Mouse (Mus musculus) megakaryocyte, embryonic 14.5 days (primary cell): Measurements from ENCODE around the gene Gm20388. TPM values are rescaled to one million over a fixed set of nuclear protein-coding genes. Genes with fewer than 3 reads are reported as not detected.

Source experiments
- H3K27me3 ChIP-seq: replicated peaks from 2 replicates; pipeline ENCODE3; 2012; ENCODE audit warnings: inconsistent platforms
- H3K36me3 ChIP-seq: replicated peaks from 2 replicates; pipeline ENCODE3; 2012; ENCODE audit warnings: low read length, inconsistent platforms, mixed read lengths
- H3K4me1 ChIP-seq: 2 replicates; pipeline ENCODE4 v1.6.1; 2012; ENCODE audit warnings: inconsistent platforms
- H3K4me3 ChIP-seq: replicated peaks from 2 replicates; pipeline ENCODE3; 2012; ENCODE audit warnings: moderate library complexity, mild to moderate bottlenecking, inconsistent platforms
- H3K9me3 ChIP-seq: 2 replicates; pipeline ENCODE4 v1.6.1; 2012; ENCODE audit warnings: inconsistent platforms
- FLI1 ChIP-seq: IDR thresholded peaks from 2 replicates; pipeline ENCODE4 v1.6.1; 2012; ENCODE audit warnings: low read length, inconsistent platforms, mixed read lengths
- GATA1 ChIP-seq: IDR thresholded peaks from 3 replicates; pipeline ENCODE4 v1.6.1; 2012; ENCODE audit warnings: mixed read lengths, low read length, inconsistent platforms, borderline replicate concordance
- polyA plus RNA-seq: library from polyadenylated mRNA; stranded (reverse); fragments of >175 nt; gene quantifications from 2 replicates; pipeline ENCODE4 v1.2.3, GENCODE M21; 2012; ENCODE audit warnings: low replicate concordance; ENCODE audit not compliant: insufficient read depth

Gene Gm20388
- polyA plus RNA-seq, 1 experiment = 111 TPM

- no peaks in the 10 kb centered on the region for H3K27me3 ChIP-seq
- H3K9me3 ChIP-seq = no peaks in the 10 kb centered on the region
- TF ChIP-seq GATA1 (no peak), FLI1 (no peak)
- no peak overlapping the region for H3K4me3 ChIP-seq
- peaks cover 92% of the 10 kb centered on the region for H3K4me1 ChIP-seq
- peaks cover 13% of the 10 kb centered on the region for H3K36me3 ChIP-seq
Measured at GRCm38 (mm10) chr8:122992296-122992695, 3081.7 kb downstream of the Gm20388 start.

- no peak for TF ChIP-seq GATA1
- TF ChIP-seq FLI1 = no peak
- Histone ChIP-seq H3K27me3 (no peaks in the 10 kb centered on the region), H3K9me3 (no peaks in the 10 kb centered on the region), H3K4me1 (peaks cover 92% of the 10 kb centered on the region), H3K4me3 (no peak overlapping the region), H3K36me3 (peaks cover 13% of the 10 kb centered on the region)
Measured at GRCm38 (mm10) chr8:122993031-122993430, 3082.4 kb downstream of the Gm20388 start.

GRCm38 (mm10) chr8:122993740-122994139 lies 3083.1 kb downstream of the Gm20388 start:
- H3K9me3 ChIP-seq = no peaks in the 10 kb centered on the region
- H3K4me3 ChIP-seq = no peak overlapping the region
- TF ChIP-seq FLI1 = no peak
- H3K27me3 ChIP-seq = no peaks in the 10 kb centered on the region
- H3K4me1 ChIP-seq = peaks cover 92% of the 10 kb centered on the region
- peaks cover 13% of the 10 kb centered on the region for H3K36me3 ChIP-seq

GRCm38 (mm10) chr8:122997963-122998362 lies 3087.3 kb downstream of the Gm20388 start:
- H3K9me3 ChIP-seq = no peaks in the 10 kb centered on the region
- H3K4me3 ChIP-seq = no peak overlapping the region
- peaks cover 86% of the 10 kb centered on the region for H3K4me1 ChIP-seq
- TF ChIP-seq GATA1 = no peak
- TF ChIP-seq FLI1 = no peak
- no peaks in the 10 kb centered on the region for H3K27me3 ChIP-seq
- peaks cover 10% of the 10 kb centered on the region for H3K36me3 ChIP-seq

GRCm38 (mm10) chr8:123000311-123000710 lies 3089.7 kb downstream of the Gm20388 start:
- peaks cover 10% of the 10 kb centered on the region for H3K36me3 ChIP-seq
- no peaks in the 10 kb centered on the region for H3K9me3 ChIP-seq
- peak overlapping the region; percentile 69 for H3K4me3 ChIP-seq
- TF ChIP-seq GATA1 (no peak), FLI1 (no peak)
- peaks cover 86% of the 10 kb centered on the region for H3K4me1 ChIP-seq
- H3K27me3 ChIP-seq = no peaks in the 10 kb centered on the region

- Histone ChIP-seq H3K27me3 (no peaks in the 10 kb centered on the region), H3K9me3 (no peaks in the 10 kb centered on the region), H3K4me3 (no peak overlapping the region), H3K4me1 (peaks cover 96% of the 10 kb centered on the region), H3K36me3 (peaks cover 9% of the 10 kb centered on the region)
- TF ChIP-seq GATA1 (no peak), FLI1 (no peak)
Measured at GRCm38 (mm10) chr8:123004033-123004922, 3093.6 kb downstream of the Gm20388 start.

GRCm38 (mm10) chr8:123005328-123005727 lies 3094.7 kb downstream of the Gm20388 start:
- no peaks in the 10 kb centered on the region for H3K27me3 ChIP-seq
- peaks cover 97% of the 10 kb centered on the region for H3K4me1 ChIP-seq
- TF ChIP-seq GATA1 (no peak), FLI1 (no peak)
- no peaks in the 10 kb centered on the region for H3K9me3 ChIP-seq
- peak overlapping the region; percentile 7 for H3K4me3 ChIP-seq
- H3K36me3 ChIP-seq = peaks cover 19% of the 10 kb centered on the region

- peaks cover 97% of the 10 kb centered on the region for H3K4me1 ChIP-seq
- no peak overlapping the region for H3K4me3 ChIP-seq
- peaks cover 22% of the 10 kb centered on the region for H3K36me3 ChIP-seq
- H3K27me3 ChIP-seq = no peaks in the 10 kb centered on the region
- H3K9me3 ChIP-seq = no peaks in the 10 kb centered on the region
- TF ChIP-seq FLI1 (no peak), GATA1 (no peak)
Measured at GRCm38 (mm10) chr8:123005805-123006204, 3095.2 kb downstream of the Gm20388 start.

GRCm38 (mm10) chr8:123011321-123011720 lies 3100.7 kb downstream of the Gm20388 start:
- Histone ChIP-seq H3K36me3 (peaks cover 49% of the 10 kb centered on the region), H3K9me3 (no peaks in the 10 kb centered on the region), H3K27me3 (no peaks in the 10 kb centered on the region), H3K4me1 (peaks cover 88% of the 10 kb centered on the region), H3K4me3 (no peak overlapping the region)
- TF ChIP-seq FLI1 = no peak
- no peak for TF ChIP-seq GATA1

- Histone ChIP-seq H3K9me3 (no peaks in the 10 kb centered on the region), H3K4me1 (peaks cover 88% of the 10 kb centered on the region), H3K36me3 (peaks cover 49% of the 10 kb centered on the region), H3K27me3 (no peaks in the 10 kb centered on the region), H3K4me3 (no peak overlapping the region)
- no peak for TF ChIP-seq FLI1
- TF ChIP-seq GATA1 = no peak
Measured at GRCm38 (mm10) chr8:123014429-123014828, 3103.8 kb downstream of the Gm20388 start.

- Histone ChIP-seq H3K9me3 (no peaks in the 10 kb centered on the region), H3K4me1 (peaks cover 86% of the 10 kb centered on the region), H3K4me3 (no peak overlapping the region), H3K36me3 (peaks cover 45% of the 10 kb centered on the region), H3K27me3 (no peaks in the 10 kb centered on the region)
- TF ChIP-seq GATA1 = no peak
Measured at GRCm38 (mm10) chr8:123015074-123015473, 3104.4 kb downstream of the Gm20388 start.
